Mouse (Mus musculus) B cell, adult 2 months (primary cell): Measurements from ENCODE around the gene Ptger2.

Experiments
- DNase-seq, 2 experiments: peaks; one replicate each; pipeline ENCODE4 v3.0.0; 2022

The Ptger2 gene

DNA sequence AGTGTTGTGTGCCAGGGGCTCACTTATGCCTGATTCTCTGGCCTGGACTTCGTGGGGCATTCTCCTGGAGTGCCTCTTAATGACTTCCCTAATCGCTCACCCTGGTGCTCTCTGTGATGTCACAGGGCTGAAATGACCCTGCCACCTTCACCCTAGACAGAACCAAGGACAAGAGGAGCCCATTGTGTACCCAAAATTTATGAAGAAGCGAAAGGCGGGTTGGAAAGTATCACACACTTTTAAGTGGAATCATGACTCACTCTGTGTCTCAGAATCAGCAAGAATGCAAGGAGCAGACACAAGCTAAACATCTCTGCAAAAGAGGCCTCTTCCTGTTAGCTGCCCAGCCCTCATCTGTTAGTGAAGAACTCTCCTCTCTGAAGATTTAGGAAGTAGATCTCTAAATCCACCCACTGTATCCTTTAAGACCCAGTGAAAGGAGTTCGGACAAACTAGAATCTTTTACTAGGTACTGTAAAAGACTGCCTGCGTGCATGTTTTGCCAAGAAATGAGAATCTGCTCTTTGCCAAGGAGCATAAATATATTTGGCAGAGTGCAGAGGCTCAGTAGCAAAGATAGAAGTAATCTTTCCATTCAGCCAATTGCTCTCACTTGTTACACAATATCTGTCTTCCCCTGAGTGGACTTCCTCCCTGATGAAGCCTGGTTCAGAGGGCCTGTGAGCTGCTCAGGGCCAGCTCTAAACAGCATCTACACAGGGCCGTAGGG lies 61.9 kb downstream of the Ptger2 start:
- no peak for DNase-seq

GRCm38 (mm10) chr14:45050419-45050776 lies 62.4 kb downstream of the Ptger2 start:
- no peak for DNase-seq

DNA sequence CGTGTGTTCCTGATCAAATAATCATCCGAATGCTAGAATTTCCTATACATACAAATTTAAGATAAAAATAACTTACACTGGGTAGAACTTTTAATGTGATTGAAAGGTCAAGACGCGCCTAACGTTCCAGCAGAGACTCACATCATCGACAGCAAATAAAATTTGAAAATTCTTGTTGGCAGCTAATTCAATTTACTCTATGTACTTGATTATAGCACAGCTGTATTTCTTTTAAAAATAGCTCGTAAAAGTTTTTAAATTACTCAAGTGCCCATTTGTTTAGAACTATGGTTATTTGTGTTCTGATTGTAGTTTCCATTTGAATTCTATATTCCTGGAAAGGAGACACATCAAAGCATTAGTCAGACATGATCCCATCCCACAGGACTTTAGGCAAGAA lies 63.1 kb downstream of the Ptger2 start:
- no peak for DNase-seq
